Mouse (Mus musculus): ENCODE results near the gene Rbfox2. TPM values are rescaled to one million over a fixed set of nuclear protein-coding genes. Genes with fewer than 3 reads are reported as not detected.

Rbfox2 gene
- total and polyA plus RNA-seq, 3 experiments = 0.89 TPM; not detected in 2

GRCm38 (mm10) chr15:77291471-77291870 is 15.3 kb downstream of the Rbfox2 start:
- Histone ChIP-seq H3K9me3 (replicated peaks; ENCODE audit: low read length) (peaks cover 7% of the 10 kb centered on the region), H3K36me3 (replicated peaks in 1 of 2; ENCODE audit: control insufficient read depth in 1 of 2, insufficient read depth in 1 of 2, low read length in 1 of 2) (no peaks in the 10 kb centered on the region), H3K79me2 (replicated peaks; ENCODE audit: control insufficient read depth, extremely low read depth, insufficient read depth, poor library complexity, severe bottlenecking) (no peaks in the 10 kb centered on the region), H3K4me2 (ENCODE audit: insufficient read depth, low read depth, poor library complexity, severe bottlenecking) (no peak overlapping the region), H3K27ac (ENCODE audit: insufficient read depth, low read depth) (no peak overlapping the region), H3K9ac (ENCODE audit: insufficient read depth, low read depth) (no peak overlapping the region), H3K4me3 (replicated peaks in 1 of 3; ENCODE audit: low read depth in 2 of 3, low read length in 2 of 3, poor library complexity in 1 of 3) (no peak overlapping the region), H3K27me3 (replicated peaks) (peaks cover 87% of the 10 kb centered on the region), H3K4me1 (ENCODE audit: control insufficient read depth in 1 of 2, insufficient read depth in 2 of 2) (no peaks in the 10 kb centered on the region)
- no peak for DNase-seq (ENCODE audit: extremely low read depth)
- in situ Hi-C loops (cut with MboI; ENCODE audit: low pct_ligation_motif_present, low pct_unique_long_range_greater_than_20kb, low sequenced_read_pairs) (no loop called here), dilution Hi-C loops (cut with MboI; ENCODE audit: extremely low pct_ligation_motif_present, extremely low pct_unique_long_range_greater_than_20kb, low sequenced_read_pairs) (no loop called here)
- TF ChIP-seq MXI1 (IDR thresholded peaks at IDR 0.05; ENCODE audit: low read depth, low read length) (no peak), RCOR1 (conservative IDR thresholded peaks at IDR 0.05; ENCODE audit: low read depth, low read length) (no peak), ZNF384 (IDR thresholded peaks at IDR 0.05; ENCODE audit: low read depth, low read length) (no peak), TBP (conservative IDR thresholded peaks at IDR 0.05; ENCODE audit: low read depth, low read length) (no peak), EP300 (IDR thresholded peaks at IDR 0.05; ENCODE audit: low read length) (no peak), JUND (conservative IDR thresholded peaks at IDR 0.05; ENCODE audit: low read depth, low read length) (no peak), RAD21 (IDR thresholded peaks at IDR 0.05; ENCODE audit: low read depth, low read length) (no peak), ZC3H11A (IDR thresholded peaks at IDR 0.05; ENCODE audit: low read depth, low read length) (no peak), CTCF (conservative IDR thresholded peaks at IDR 0.05 in 1 of 2, IDR thresholded peaks at IDR 0.05 in 1 of 2; ENCODE audit: low read depth in 2 of 2, low read length in 2 of 2) (no peak)

GRCm38 (mm10) chr15:77290352-77290751 is 16.5 kb downstream of the Rbfox2 start:
- H3K27ac ChIP-seq (ENCODE audit: insufficient read depth, low read depth) = no peak overlapping the region
- H3K4me2 ChIP-seq (ENCODE audit: insufficient read depth, low read depth, poor library complexity, severe bottlenecking) = no peak overlapping the region
- no peak for DNase-seq (ENCODE audit: extremely low read depth)
- H3K9ac ChIP-seq (ENCODE audit: insufficient read depth, low read depth) = no peak overlapping the region
- H3K36me3 ChIP-seq (replicated peaks in 1 of 2; ENCODE audit: control insufficient read depth in 1 of 2, insufficient read depth in 1 of 2, low read length in 1 of 2) = no peaks in the 10 kb centered on the region
- H3K4me3 ChIP-seq (replicated peaks in 1 of 3; ENCODE audit: low read depth in 2 of 3, low read length in 2 of 3, poor library complexity in 1 of 3) = no peak overlapping the region
- peaks cover 7% of the 10 kb centered on the region for H3K9me3 ChIP-seq (replicated peaks; ENCODE audit: low read length)
- in situ Hi-C loops (cut with MboI; ENCODE audit: low pct_ligation_motif_present, low pct_unique_long_range_greater_than_20kb, low sequenced_read_pairs) = no loop called here
- no peak for TF ChIP-seq TCF12 (IDR thresholded peaks at IDR 0.05; ENCODE audit: low read depth, low read length)
- TF ChIP-seq CTCF (conservative IDR thresholded peaks at IDR 0.05 in 1 of 2, IDR thresholded peaks at IDR 0.05 in 1 of 2; ENCODE audit: low read depth in 2 of 2, low read length in 2 of 2) = peak in 1 of 2 experiments; percentile 49; a peak in 2 of 4 replicates
- H3K27me3 ChIP-seq (replicated peaks) = peaks cover 88% of the 10 kb centered on the region
- dilution Hi-C loops (cut with MboI; ENCODE audit: extremely low pct_ligation_motif_present, extremely low pct_unique_long_range_greater_than_20kb, low sequenced_read_pairs) = no loop called here
- H3K79me2 ChIP-seq (replicated peaks; ENCODE audit: control insufficient read depth, extremely low read depth, insufficient read depth, poor library complexity, severe bottlenecking) = no peaks in the 10 kb centered on the region
- no peaks in the 10 kb centered on the region for H3K4me1 ChIP-seq (ENCODE audit: control insufficient read depth in 1 of 2, insufficient read depth in 2 of 2)

- no peak overlapping the region for H3K9ac ChIP-seq (ENCODE audit: insufficient read depth, low read depth)
- no peaks in the 10 kb centered on the region for H3K9me3 ChIP-seq (replicated peaks; ENCODE audit: low read length)
- no peaks in the 10 kb centered on the region for H3K4me1 ChIP-seq (ENCODE audit: control insufficient read depth in 1 of 2, insufficient read depth in 2 of 2)
- H3K79me2 ChIP-seq (replicated peaks; ENCODE audit: control insufficient read depth, extremely low read depth, insufficient read depth, poor library complexity, severe bottlenecking) = no peaks in the 10 kb centered on the region
- no peak for DNase-seq (ENCODE audit: extremely low read depth)
- in situ Hi-C loops (cut with MboI; ENCODE audit: low pct_ligation_motif_present, low pct_unique_long_range_greater_than_20kb, low sequenced_read_pairs) (no loop called here), dilution Hi-C loops (cut with MboI; ENCODE audit: extremely low pct_ligation_motif_present, extremely low pct_unique_long_range_greater_than_20kb, low sequenced_read_pairs) (no loop called here)
- no peak overlapping the region for H3K4me2 ChIP-seq (ENCODE audit: insufficient read depth, low read depth, poor library complexity, severe bottlenecking)
- no peaks in the 10 kb centered on the region for H3K36me3 ChIP-seq (replicated peaks in 1 of 2; ENCODE audit: control insufficient read depth in 1 of 2, insufficient read depth in 1 of 2, low read length in 1 of 2)
- no peak overlapping the region for H3K27ac ChIP-seq (ENCODE audit: insufficient read depth, low read depth)
- peaks cover 81% of the 10 kb centered on the region for H3K27me3 ChIP-seq (replicated peaks)
- H3K4me3 ChIP-seq (replicated peaks in 1 of 3; ENCODE audit: low read depth in 2 of 3, low read length in 2 of 3, poor library complexity in 1 of 3) = no peak overlapping the region
- no peak for TF ChIP-seq ETS1 (conservative IDR thresholded peaks at IDR 0.05; ENCODE audit: low read depth, low read length)
- TF ChIP-seq MXI1 (IDR thresholded peaks at IDR 0.05; ENCODE audit: low read depth, low read length) = no peak
- no peak for TF ChIP-seq ZC3H11A (IDR thresholded peaks at IDR 0.05; ENCODE audit: low read depth, low read length)
- TF ChIP-seq JUN (IDR thresholded peaks at IDR 0.05; ENCODE audit: insufficient read depth, low read depth, low read length) = no peak
- TF ChIP-seq MAZ (IDR thresholded peaks at IDR 0.05; ENCODE audit: low read depth, low read length) = no peak
- TF ChIP-seq CHD2 (IDR thresholded peaks at IDR 0.05; ENCODE audit: low read length) = no peak
- TF ChIP-seq KAT2A (IDR thresholded peaks at IDR 0.05; ENCODE audit: insufficient replicate concordance, low read length) = no peak
- TF ChIP-seq E2F4 (IDR thresholded peaks at IDR 0.05; ENCODE audit: insufficient replicate concordance, low read depth, low read length) = no peak
- no peak for TF ChIP-seq RAD21 (IDR thresholded peaks at IDR 0.05; ENCODE audit: low read depth, low read length)
- no peak for TF ChIP-seq SMC3 (IDR thresholded peaks at IDR 0.05; ENCODE audit: low read depth, low read length)
- TF ChIP-seq CHD1 (IDR thresholded peaks at IDR 0.05; ENCODE audit: low read depth, low read length) = no peak
- no peak for TF ChIP-seq HCFC1 (IDR thresholded peaks at IDR 0.05; ENCODE audit: low read depth, low read length)
- no peak for TF ChIP-seq IRF4 (IDR thresholded peaks at IDR 0.05; ENCODE audit: low read depth, low read length)
- no peak for TF ChIP-seq MEF2A (IDR thresholded peaks at IDR 0.05; ENCODE audit: borderline replicate concordance, low read depth, low read length)
- TF ChIP-seq ZNF384 (IDR thresholded peaks at IDR 0.05; ENCODE audit: low read depth, low read length) = no peak
- no peak for TF ChIP-seq CTCF (conservative IDR thresholded peaks at IDR 0.05 in 1 of 2, IDR thresholded peaks at IDR 0.05 in 1 of 2; ENCODE audit: low read depth in 2 of 2, low read length in 2 of 2)
- no peak for TF ChIP-seq MAFK (IDR thresholded peaks at IDR 0.05; ENCODE audit: insufficient replicate concordance, low read length)
- no peak for TF ChIP-seq ELF1 (IDR thresholded peaks at IDR 0.05; ENCODE audit: low read depth, low read length)
- TF ChIP-seq UBTF (IDR thresholded peaks at IDR 0.05; ENCODE audit: low read depth, low read length) = no peak
These were observed 26.7 kb downstream of the Rbfox2 start for GRCm38 (mm10) chr15:77280130-77280529.
